Mouse (Mus musculus) embryonic facial prominence, embryonic 15.5 days (tissue): ENCODE measurements at regions not wholly inside any gene's neighbourhood (a gene's known extent, or its start where the extent isn't known, plus 50 kb on each side); places are given as distances from the start of the nearest gene placed in this dataset.

Experiments
- ATAC-seq: fragments of 200-750 bp; cut with Nextera tagmentation; 2 replicates; pipeline ENCODE4 v1.8.0; 2017; ENCODE audit warnings: low read depth, moderate TSS enrichment; ENCODE audit not compliant: insufficient number of reproducible peaks, low FRiP score, low TSS enrichment
- H3K27ac ChIP-seq: fragments of 300-500 bp; sonication (generic); replicated peaks from 2 replicates; pipeline ENCODE4 v1.5.1; 2015; ENCODE audit warnings: mild to moderate bottlenecking, inconsistent platforms
- H3K27me3 ChIP-seq: fragments of 300-500 bp; sonication (generic); 2 replicates; pipeline ENCODE4 v1.6.1; 2015; ENCODE audit warnings: inconsistent platforms
- H3K36me3 ChIP-seq: fragments of 300-500 bp; sonication (generic); 2 replicates; pipeline ENCODE4 v1.6.1; 2015; ENCODE audit warnings: mild to moderate bottlenecking, inconsistent platforms
- H3K4me1 ChIP-seq: fragments of 300-500 bp; sonication (generic); 2 replicates; pipeline ENCODE4 v1.6.1; 2015; ENCODE audit warnings: inconsistent platforms
- H3K4me2 ChIP-seq: fragments of 300-500 bp; sonication (generic); replicated peaks from 2 replicates; pipeline ENCODE4 v1.6.1; 2015; ENCODE audit warnings: mild to moderate bottlenecking, inconsistent platforms
- H3K4me3 ChIP-seq: fragments of 300-500 bp; sonication (generic); replicated peaks from 2 replicates; pipeline ENCODE4 v1.5.1; 2015; ENCODE audit warnings: mild to moderate bottlenecking, inconsistent platforms
- H3K9ac ChIP-seq: fragments of 300-500 bp; sonication (generic); 2 replicates; pipeline ENCODE4 v1.6.1; 2015; ENCODE audit warnings: inconsistent platforms
- H3K9me3 ChIP-seq: fragments of 300-500 bp; sonication (generic); replicated peaks from 2 replicates; pipeline ENCODE4 v1.6.1; 2016; ENCODE audit warnings: inconsistent platforms
- WGBS: fragments of 180-500 bp; shearing (Covaris S2); methylation state at CpG from one replicate; pipeline ENCODE4 v1.1.7; 2015; 5-methylcytosine and 5-hydroxymethylcytosine counted together

GRCm38 (mm10) chr6:143373686-143374273, 206.8 kb downstream of the Etnk1 start:
- Histone ChIP-seq H3K4me1 (no peaks in the 10 kb centered on the region), H3K27me3 (peaks cover 14% of the 10 kb centered on the region), H3K9ac (no peak overlapping the region), H3K4me3 (no peak overlapping the region), H3K27ac (no peak overlapping the region), H3K36me3 (no peaks in the 10 kb centered on the region), H3K9me3 (no peaks in the 10 kb centered on the region), H3K4me2 (no peak overlapping the region)
- peak; percentile 65; the same call in 1 of the 2 replicates for ATAC-seq
- 57% methylated on average over 15 of the region's 15 CpGs for WGBS

GRCm38 (mm10) chr6:143375951-143376713, 209.1 kb downstream of the Etnk1 start:
- H3K4me2 ChIP-seq = no peak overlapping the region
- H3K9me3 ChIP-seq = no peaks in the 10 kb centered on the region
- no peaks in the 10 kb centered on the region for H3K4me1 ChIP-seq
- no peak overlapping the region for H3K27ac ChIP-seq
- no peak overlapping the region for H3K4me3 ChIP-seq
- WGBS = 77% methylated on average over 21 of the region's 21 CpGs
- peaks cover 14% of the 10 kb centered on the region for H3K27me3 ChIP-seq
- no peak overlapping the region for H3K9ac ChIP-seq
- H3K36me3 ChIP-seq = no peaks in the 10 kb centered on the region
- ATAC-seq = no peak

- Histone ChIP-seq H3K36me3 (no peaks in the 10 kb centered on the region), H3K27ac (no peak overlapping the region), H3K4me3 (no peak overlapping the region), H3K9me3 (no peaks in the 10 kb centered on the region), H3K27me3 (peaks cover 14% of the 10 kb centered on the region), H3K4me2 (no peak overlapping the region), H3K4me1 (no peaks in the 10 kb centered on the region), H3K9ac (no peak overlapping the region)
- WGBS = 89% methylated on average over 14 of the region's 14 CpGs
- ATAC-seq = no peak
Observed at GRCm38 (mm10) chr6:143377121-143377520, 210.1 kb downstream of the Etnk1 start.

GRCm38 (mm10) chr6:143378126-143378525, 211.1 kb downstream of the Etnk1 start:
- Histone ChIP-seq H3K27ac (no peak overlapping the region), H3K4me2 (no peak overlapping the region), H3K9ac (no peak overlapping the region), H3K9me3 (no peaks in the 10 kb centered on the region), H3K36me3 (no peaks in the 10 kb centered on the region), H3K4me3 (no peak overlapping the region), H3K27me3 (peaks cover 14% of the 10 kb centered on the region), H3K4me1 (no peaks in the 10 kb centered on the region)
- WGBS = 89% methylated on average over 9 of the region's 9 CpGs
- no peak for ATAC-seq

- Histone ChIP-seq H3K9ac (no peak overlapping the region), H3K4me2 (no peak overlapping the region), H3K27ac (no peak overlapping the region), H3K4me1 (no peaks in the 10 kb centered on the region), H3K9me3 (no peaks in the 10 kb centered on the region), H3K27me3 (peaks cover 8% of the 10 kb centered on the region), H3K4me3 (no peak overlapping the region), H3K36me3 (no peaks in the 10 kb centered on the region)
- no peak for ATAC-seq
- 89% methylated on average over 3 of the region's 3 CpGs for WGBS
Observed at GRCm38 (mm10) chr6:143380490-143380889, 213.5 kb downstream of the Etnk1 start.

DNA sequence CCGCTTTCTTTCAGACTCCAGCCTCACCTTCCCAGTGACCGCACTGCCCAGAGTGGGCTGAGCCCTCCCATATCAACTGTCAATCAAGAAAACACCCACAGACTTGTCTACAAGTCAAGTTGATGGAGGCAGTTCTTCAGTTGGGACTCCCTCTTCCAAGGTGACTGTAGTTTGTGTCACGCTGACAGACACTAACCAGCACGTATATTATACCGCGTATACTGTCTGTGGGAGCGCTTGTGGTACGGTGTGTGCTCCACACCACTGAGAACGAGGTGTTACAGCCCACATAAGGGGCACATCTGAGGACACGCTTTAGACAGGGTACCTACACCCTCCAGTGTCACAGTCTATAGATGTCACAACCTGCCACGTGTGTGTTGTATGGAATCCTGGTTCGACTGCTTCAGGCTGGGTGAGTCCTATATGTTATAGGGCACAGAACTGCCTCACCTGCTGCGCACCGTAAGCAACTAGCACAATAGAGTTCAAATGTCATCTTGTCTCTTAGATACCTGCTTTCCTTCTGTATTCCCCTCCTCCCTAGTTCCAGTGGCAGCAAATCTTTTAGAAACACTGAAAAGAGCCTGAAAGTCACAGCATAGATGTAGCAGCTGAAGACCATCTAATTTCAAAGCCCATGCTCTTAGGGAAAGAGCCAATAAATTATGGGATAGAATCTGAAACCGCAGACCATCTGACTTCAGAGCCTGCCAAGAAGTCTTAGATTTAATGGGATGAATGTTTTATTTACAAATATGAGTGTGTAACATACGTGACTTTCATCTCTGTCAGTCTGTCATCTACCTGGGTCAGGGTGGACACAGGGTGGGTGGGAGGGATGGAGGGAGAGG, 219.8 kb downstream of the Etnk1 start:
- Histone ChIP-seq H3K4me1 (no peaks in the 10 kb centered on the region), H3K4me2 (no peak overlapping the region), H3K9ac (no peak overlapping the region), H3K36me3 (no peaks in the 10 kb centered on the region), H3K27me3 (peaks cover 7% of the 10 kb centered on the region), H3K27ac (no peak overlapping the region), H3K9me3 (no peaks in the 10 kb centered on the region), H3K4me3 (no peak overlapping the region)
- WGBS = 88% methylated on average over 16 of the region's 16 CpGs
- ATAC-seq = no peak

DNA sequence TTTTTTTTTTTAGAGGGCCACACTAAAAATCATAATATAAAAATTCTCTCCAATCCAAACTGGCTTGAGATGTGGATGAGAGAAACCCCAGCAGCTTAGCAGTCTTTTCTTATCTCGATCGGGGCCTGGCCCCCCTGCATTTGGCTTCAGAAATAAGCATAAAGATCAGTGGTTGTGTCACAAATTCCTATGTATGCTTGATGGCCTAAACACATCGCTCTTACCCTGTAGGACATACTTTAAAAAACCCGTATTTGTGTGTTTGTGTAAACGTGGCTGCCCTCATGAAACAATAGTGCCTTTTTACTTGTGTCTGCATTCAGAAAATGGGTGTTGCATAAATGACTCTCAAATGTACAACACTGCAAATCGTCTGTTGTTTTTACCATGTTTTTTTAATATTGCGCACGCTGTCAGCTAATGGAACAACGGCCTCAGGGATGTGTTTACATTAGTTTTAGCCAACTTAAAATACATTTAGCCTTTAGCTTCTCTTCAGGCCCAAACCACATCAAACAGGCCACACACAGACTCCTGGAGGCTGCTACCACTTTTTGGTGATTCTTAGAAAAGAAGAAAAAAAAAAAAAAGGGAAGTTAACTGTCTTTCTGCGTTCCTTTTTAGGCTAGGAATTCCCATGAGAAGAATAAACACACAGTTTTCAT, 226.7 kb downstream of the Etnk1 start:
- Histone ChIP-seq H3K4me2 (no peak overlapping the region), H3K27ac (no peak overlapping the region), H3K9me3 (no peaks in the 10 kb centered on the region), H3K27me3 (peaks cover 10% of the 10 kb centered on the region), H3K4me1 (no peaks in the 10 kb centered on the region), H3K9ac (no peak overlapping the region), H3K4me3 (no peak overlapping the region), H3K36me3 (no peaks in the 10 kb centered on the region)
- no peak for ATAC-seq
- WGBS = 38% methylated on average over 10 of the region's 10 CpGs

GRCm38 (mm10) chr6:143394377-143394776, 227.4 kb downstream of the Etnk1 start:
- H3K36me3 ChIP-seq = no peaks in the 10 kb centered on the region
- H3K4me1 ChIP-seq = no peaks in the 10 kb centered on the region
- no peak overlapping the region for H3K4me3 ChIP-seq
- 83% methylated on average over 15 of the region's 15 CpGs for WGBS
- no peak overlapping the region for H3K27ac ChIP-seq
- H3K27me3 ChIP-seq = peaks cover 10% of the 10 kb centered on the region
- no peak for ATAC-seq
- H3K9ac ChIP-seq = no peak overlapping the region
- no peaks in the 10 kb centered on the region for H3K9me3 ChIP-seq
- H3K4me2 ChIP-seq = no peak overlapping the region

GRCm38 (mm10) chr6:143401436-143401835, 234.4 kb downstream of the Etnk1 start:
- Histone ChIP-seq H3K9me3 (no peaks in the 10 kb centered on the region), H3K27ac (no peak overlapping the region), H3K4me2 (no peak overlapping the region), H3K36me3 (no peaks in the 10 kb centered on the region), H3K9ac (no peak overlapping the region), H3K27me3 (peaks cover 14% of the 10 kb centered on the region), H3K4me1 (no peaks in the 10 kb centered on the region), H3K4me3 (no peak overlapping the region)
- whole genome bisulfite sequencing = 24% methylated on average over 8 of the region's 8 CpGs
- no peak for ATAC-seq

DNA sequence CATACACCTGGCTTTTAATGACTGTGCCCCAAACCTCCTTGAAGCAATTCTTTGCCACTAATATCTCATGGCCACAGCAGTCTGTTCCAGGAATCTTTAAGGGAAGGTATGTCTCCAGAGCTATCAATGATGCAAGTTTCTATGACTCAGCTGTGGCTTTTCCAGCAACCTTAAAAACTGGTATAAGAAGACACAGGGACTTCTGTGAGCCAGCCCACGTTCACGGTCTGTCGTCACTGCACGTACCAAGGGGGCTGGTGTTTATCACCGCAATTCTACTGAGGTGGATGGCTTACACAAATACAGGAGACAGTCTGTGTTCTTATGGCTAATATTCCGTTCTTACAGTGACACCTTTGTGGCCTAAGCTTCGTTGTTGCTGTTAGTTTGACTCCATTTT, 234.9 kb downstream of the Etnk1 start:
- H3K4me3 ChIP-seq = no peak overlapping the region
- H3K4me1 ChIP-seq = no peaks in the 10 kb centered on the region
- no peaks in the 10 kb centered on the region for H3K9me3 ChIP-seq
- H3K36me3 ChIP-seq = no peaks in the 10 kb centered on the region
- no peak overlapping the region for H3K4me2 ChIP-seq
- H3K9ac ChIP-seq = no peak overlapping the region
- no peak overlapping the region for H3K27ac ChIP-seq
- ATAC-seq = no peak
- peaks cover 14% of the 10 kb centered on the region for H3K27me3 ChIP-seq
- WGBS = 78% methylated on average over 7 of the region's 7 CpGs

- ATAC-seq = no peak
- Histone ChIP-seq H3K4me2 (no peak overlapping the region), H3K27me3 (peaks cover 10% of the 10 kb centered on the region), H3K36me3 (no peaks in the 10 kb centered on the region), H3K27ac (no peak overlapping the region), H3K9me3 (no peaks in the 10 kb centered on the region), H3K9ac (no peak overlapping the region), H3K4me1 (no peaks in the 10 kb centered on the region), H3K4me3 (no peak overlapping the region)
- 84% methylated on average over 7 of the region's 7 CpGs for WGBS
Observed at GRCm38 (mm10) chr6:143402766-143403165, 235.7 kb downstream of the Etnk1 start.
